Mouse (Mus musculus) lung, adult 2 months (tissue): ENCODE measurements at regions not wholly inside any gene's neighbourhood (a gene's known extent, or its start where the extent isn't known, plus 50 kb on each side); places are given as distances from the start of the nearest gene placed in this dataset.

ENCODE experiments used
- CTCF ChIP-seq: fragments of 200-500 bp; IDR thresholded peaks from 2 replicates; pipeline ENCODE4 v1.5.1; 2011; ENCODE audit warnings: mild to moderate bottlenecking, low read length, control low read depth; ENCODE audit not compliant: insufficient read depth
- POLR2A ChIP-seq: fragments of 200-500 bp; IDR thresholded peaks from 2 replicates; pipeline ENCODE4 v1.6.1; 2011; ENCODE audit warnings: low read depth, mild to moderate bottlenecking, control low read depth, low read length, borderline replicate concordance; ENCODE audit errors: extremely low read depth

DNA sequence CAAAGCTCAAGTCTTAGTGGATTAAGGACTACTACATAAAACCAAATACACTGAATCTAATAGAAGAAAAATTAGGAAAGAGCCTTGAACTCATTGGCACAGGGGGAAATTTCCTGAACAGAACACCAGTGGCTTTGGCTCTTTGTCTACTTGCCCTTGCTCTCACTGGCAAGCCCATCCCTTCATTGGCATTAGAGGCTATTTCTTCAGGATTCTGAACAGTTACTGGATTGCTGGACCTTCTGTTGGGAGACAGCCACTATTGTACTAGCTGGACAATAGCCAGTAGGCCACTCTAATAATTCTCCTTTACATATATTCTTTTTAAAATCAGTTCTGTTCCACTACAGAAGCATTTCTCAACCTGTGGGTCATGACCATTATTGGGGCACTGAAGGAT, 153.7 kb downstream of the Rfpl4b start:
- TF ChIP-seq POLR2A = no peak
- TF ChIP-seq CTCF = no peak
